Mouse (Mus musculus) frontal cortex, postnatal 36 days (tissue): Measurements from ENCODE around the gene Abca17.

Source experiments
- DNase-seq, 2 experiments: peaks; one replicate each; pipeline ENCODE4 v3.0.0; 2022; ENCODE audit warnings: low spot score in 2 of 2

Abca17 gene

DNA sequence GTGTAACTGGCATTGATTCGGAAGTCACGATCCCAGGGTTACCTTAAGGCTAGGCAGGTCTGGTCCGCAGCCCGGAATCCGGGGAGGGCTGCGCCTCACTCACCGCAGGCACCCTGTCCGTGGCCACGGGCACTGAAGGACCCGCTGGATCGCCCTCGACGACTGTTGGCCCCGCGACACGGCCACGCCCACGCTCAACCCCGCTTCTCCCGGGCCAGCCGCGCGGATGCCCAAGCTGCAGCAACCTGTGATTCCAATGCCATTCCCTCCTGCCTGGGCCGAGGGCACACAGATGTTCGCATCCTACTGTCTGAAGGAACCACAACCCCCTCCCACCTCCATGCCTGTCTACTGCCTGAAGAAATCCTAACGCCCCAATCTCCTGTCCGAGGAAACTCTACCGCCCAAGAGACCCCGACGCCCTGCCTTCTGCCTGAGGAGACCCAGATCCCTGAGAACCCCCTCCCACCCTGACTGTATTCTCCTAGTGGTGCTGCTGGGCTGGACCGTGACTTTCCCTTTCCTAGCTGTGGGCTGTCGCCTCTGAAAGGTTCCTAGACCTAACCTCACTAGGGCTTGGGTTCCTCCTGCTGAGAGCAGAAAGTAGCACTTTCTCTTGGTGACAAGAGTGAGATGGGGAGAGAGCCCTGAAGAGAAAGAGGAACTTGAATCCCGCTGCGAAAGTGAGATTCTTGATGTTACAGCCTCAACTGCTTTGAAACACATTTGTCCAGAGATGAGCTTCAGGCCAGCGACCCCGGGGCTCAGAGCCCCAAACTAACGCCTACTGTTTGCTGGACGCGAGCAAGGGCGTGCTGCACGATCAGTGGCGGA lies at the start of gene Abca17:
Abca17 (minus strand) TSS at position 143 of the 834 bp plus-strand sequence.
- peak in 1 of 2 experiments; percentile 19 for DNase-seq

DNA sequence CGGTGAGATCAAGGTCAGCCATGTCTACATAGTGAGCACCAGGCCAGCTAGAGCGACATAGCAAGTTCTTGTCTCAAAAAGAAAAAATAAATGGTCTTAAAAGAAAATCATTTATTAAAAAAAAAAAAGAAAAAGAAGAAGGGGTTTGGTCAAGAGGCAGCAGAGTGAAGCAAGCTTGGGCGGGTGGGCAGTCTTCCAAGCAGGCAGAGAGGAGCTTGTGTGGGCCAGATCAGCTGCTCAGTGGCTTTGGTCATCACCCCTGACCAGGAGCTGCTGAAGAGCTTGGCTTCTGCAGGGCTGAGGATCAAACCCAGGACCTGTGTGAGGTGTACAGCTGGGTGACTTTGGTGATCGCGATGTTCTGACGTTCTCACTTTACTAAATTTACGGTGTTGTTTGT lies 43.6 kb upstream of the Abca17 start:
- DNase-seq = no peak

DNA sequence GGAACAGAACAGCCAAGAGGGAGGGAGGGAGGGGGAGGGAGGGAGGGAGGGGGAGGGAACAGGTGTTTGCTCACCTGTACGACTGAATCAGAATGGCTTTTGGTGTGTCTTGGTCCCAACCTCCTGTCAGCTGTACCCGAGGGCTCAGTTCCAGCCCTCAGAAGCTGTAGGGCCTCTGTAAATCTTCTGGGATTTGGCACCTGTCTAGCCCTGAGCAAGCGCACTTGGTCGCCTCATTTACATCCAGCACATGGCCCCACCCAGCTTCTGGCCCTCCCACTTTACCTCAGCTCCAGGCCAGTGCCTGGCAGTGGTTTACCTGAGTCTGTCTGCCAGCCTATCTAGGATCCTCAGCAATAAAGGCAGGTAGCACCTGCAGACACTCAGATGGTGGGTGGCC lies 42.7 kb upstream of the Abca17 start:
- DNase-seq = no peak

DNA sequence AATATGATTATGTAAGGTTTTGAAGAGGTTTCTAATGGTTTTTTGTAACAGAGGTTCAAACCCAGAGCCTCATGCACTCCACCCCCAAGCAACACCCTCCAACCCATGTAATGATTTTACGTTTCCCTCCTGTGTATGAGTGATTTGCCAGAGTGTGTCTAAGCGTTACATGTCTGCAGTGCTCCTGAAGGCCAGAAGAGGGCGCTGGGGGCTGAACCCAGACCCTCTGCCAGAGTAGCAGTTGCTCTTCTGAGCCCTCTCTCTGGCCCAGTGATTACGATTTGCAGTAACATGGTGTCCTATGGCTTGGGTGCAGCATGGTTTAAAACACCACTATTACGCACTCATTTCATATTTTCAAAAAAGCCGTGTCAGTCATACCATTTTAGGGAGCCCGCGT lies 40.3 kb upstream of the Abca17 start:
- DNase-seq = no peak

DNA sequence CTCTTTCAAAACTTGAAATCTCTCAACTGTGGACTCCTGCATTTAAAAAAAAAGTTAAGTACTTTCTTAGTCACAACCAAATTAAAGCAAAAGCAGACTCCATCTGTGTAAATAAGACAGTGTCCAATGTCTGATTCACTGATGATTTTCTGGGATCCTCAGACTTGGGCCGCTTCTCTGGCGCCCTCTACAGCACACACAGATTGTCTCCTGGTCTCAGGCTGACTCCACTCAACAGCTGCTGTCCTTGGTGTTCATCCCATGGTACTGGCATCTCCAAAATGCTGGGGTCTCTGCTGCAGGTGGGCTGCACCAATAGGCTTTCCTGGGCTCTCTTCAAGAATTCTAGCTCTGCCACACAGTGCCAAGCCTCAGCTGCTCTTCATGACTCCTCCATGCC lies 39.0 kb upstream of the Abca17 start:
- DNase-seq = peak in 1 of 2 experiments; percentile 47

DNA sequence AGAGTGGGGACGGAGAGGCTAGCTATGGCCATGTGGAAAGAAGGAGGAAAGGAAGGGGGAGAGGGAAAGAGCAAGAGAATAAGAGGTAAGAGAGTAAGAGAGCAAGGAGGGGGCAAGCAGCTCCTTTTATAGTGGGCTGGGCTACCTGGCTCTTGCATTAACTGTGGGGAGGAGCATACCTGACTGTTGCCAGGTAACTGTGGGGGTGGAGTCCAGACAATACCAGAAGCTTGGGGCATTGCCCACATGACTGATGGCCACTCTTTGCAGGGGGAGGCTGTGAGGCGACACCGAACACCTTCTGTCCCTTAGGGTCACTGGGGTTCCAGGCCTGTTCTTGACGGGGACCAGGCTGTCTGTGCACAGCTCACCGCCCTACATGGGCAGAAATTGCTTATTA lies 37.8 kb upstream of the Abca17 start:
- DNase-seq = no peak

DNA sequence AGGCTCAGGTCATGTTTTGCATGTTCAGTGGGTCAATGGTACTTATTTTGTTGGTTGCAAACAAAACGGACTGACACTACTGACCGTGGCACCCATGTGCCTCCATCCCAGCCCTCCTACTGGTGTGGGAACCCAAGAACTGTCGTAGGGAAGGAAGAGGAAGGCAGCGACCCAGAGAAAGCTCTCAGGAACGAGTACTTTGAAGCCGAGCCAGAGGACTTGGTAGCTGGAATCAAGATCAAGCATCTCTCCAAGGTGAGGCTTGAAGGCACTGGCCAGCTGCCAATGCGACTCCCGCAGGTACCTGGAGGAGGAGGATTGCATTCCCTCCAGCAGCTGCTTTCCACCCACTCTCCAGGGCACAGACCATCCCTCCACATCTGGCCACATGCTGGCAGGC lies 32.9 kb upstream of the Abca17 start:
- DNase-seq = no peak

DNA sequence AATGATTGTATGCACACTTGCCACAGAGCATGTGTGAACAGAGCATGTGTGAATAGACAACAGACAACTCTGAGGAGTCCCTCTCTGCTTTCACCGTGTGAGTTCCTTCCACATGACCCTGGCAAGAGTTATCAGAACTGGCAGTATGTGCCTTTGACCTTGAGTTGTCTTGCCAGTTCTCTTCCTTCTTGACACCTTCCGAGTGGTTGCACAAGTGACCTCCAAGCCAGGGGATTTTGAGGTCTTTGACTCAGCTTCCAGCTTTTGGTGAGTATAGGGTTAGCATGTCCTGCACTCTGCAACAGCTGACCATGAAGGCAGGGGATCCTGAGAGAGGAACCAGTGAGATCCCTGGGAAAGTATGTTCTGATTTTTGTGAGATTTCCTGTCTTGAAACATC lies 27.6 kb upstream of the Abca17 start:
- no peak for DNase-seq

DNA sequence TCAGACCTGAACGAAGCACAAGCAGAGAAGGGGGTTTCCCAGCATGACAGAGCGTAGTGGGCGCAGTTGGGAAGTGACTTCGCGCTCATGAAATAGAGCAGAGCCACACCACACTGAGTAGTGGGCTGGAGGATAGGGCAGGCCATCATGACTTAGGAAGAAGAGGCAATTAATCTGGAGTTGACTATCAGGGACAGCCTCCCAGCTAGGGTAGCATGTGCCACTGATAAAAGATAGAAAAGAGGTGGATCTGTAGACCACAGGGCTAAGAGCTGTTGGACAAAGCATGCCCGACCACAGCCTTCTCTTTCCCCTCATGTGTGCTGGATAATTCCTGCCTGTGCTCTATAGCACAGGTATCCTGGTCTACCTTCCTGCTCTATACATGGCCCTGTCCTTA lies 25.0 kb upstream of the Abca17 start:
- DNase-seq = no peak

DNA sequence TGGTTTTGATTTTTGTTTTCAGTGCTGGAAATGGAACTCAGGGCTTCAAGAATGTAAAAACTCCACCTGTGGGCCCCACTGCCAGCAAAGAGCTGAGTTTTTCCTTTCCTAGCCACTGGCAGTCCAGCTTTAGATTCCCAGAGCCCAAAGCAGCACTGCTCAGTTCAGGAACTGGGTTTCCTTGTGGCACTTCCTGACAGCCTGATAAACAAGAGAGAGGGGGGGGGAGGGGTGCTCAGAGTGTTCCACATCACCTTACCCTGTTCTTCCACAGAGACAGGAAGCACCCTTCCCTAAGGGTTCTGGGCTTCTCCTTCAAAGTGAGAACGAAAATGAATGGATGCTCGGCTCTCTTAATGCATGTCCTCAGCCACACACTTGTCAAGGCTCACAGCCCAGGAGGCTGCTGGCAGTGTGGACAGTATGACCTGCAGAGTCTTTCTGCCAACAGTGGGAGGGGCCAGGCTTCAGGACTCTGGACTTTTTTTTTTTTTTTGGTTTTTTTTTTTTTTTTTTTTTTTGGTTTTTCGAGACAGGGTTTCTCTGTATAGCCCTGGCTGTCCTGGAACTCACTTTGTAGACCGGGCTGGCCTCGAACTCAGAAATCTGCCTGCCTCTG lies 24.3 kb upstream of the Abca17 start:
- DNase-seq = no peak

DNA sequence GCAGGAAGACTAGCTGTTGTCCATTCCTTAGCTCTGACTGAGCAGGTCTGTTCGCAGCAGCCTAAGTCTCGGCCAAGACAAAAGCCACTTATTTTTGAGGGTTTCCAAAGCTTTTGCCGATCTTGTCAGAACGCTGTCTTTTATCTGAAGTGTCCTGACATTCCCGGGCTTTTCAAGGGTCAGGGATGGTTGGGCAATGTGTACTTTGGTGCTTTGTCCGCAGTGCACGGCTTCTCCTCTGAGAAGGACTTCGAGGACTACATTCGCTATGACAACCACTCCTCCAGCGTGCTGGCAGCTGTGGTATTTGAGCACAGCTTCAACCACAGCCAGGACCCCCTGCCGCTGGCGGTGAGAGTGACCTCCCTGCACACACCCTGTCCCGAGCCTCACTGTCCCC lies 15.0 kb upstream of the Abca17 start:
- DNase-seq = no peak

DNA sequence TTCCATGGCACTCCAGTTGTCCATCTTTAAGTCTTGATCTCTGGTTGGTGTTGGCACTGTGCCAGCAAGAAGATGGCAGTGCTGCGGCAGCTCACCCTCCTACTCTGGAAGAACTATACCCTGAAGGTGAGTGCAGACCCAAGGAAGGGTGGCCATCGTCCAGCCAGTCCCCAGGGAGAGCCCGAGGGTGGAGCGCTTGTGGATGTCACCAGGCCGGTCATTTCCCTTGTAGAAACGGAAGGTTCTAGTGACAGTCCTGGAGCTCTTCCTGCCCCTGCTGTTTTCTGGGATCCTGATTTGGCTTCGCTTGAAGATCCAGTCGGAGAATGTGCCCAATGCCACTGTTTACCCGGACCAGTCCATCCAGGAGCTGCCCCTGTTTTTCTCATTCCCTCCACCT lies 13.6 kb upstream of the Abca17 start:
- no peak for DNase-seq

DNA sequence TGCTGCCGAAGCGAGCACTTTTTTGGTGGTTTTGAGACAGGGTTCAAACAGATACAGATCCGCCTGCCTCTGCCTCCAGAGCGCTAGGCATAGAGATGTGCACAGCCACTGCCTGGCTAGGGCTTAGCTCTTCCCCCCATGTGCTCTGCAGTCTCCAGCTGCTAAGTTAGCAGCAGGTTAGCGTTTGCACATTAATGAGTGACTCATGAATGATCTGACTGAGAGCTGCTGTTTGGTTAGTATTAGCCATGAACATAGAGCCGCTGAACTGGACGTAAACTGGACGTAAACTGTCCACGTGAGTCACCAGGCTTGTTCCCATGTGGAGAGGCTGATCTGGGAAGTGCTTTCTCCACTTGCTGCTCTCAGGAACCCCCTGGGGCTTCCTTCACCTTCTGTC lies 11.7 kb upstream of the Abca17 start:
- DNase-seq = no peak

DNA sequence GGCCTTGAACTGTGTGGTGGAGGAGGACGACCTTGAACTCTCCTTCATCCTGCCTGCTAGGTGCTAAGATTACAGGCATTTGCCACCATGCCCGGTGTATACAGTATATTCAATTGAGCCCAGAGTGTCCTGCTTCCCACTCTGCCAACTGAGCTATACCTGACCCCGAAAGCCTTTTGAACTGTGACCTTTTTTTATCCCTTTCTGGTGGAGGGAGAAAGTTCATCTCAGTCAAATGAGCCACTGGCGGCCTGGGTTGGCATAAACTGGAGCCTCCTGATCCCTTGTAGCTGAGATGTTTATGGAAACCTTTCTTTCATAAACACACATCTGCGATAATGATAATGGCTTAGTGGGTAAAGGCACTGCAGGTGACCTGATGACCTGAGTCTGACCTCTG lies 10.4 kb upstream of the Abca17 start:
- no peak for DNase-seq

DNA sequence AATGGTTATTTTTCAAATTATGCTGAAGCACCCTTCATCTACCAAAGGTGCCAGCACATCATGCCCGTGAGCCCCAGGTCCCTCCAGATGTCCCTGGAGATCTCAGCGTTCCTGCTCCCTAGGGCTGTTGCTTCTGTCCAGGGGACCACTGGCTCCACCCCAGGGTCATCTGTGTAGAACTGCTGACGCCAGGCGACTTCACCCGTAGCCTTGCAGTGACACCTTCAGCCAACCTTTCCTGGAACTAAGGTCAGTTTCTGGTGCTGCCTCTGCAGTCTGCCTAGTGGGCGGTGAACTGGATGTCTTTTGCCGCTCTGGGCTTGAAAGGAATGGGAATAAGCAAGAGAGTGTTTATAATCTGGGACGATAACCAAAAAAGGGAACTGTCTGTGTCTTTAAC lies 10.0 kb upstream of the Abca17 start:
- DNase-seq = no peak

DNA sequence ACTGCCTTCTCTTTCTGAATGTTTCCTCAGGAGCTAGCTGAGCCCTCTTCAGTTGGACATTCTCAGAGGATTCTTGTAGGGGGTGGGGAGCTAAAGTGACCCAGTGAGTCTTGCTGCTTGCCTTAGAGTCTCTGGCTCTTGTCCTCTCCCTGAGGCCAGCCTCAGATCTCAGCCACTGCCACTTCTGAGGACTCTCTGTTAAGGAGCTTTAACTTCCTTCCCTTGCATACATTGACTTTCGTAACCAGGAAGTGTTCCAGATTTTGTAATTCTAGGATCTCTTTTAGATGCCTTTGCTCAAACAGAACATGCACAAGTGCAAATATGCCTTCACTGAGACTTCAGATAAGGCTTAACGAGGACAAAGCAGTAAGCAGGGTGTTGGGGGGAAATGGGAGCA lies 9.0 kb upstream of the Abca17 start:
- no peak for DNase-seq

DNA sequence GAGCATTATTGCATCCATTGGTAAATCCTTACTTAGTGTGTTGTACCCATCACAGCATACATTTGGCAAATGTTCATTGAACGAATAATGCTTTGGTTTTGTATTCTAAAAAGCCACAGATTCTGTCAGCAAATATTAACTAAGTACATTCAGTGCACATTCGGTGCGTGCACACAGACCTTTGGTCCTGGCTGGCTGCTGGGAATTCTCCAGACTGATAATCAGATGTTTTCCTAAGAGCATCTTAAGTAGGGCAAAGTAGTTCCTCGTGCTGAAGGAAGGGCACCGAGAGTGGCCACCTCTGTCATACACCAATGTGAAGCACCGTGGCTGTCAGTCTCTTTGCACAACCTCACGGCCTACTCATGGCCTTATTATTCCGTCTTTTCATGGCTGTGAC lies 8.1 kb upstream of the Abca17 start:
- no peak for DNase-seq

DNA sequence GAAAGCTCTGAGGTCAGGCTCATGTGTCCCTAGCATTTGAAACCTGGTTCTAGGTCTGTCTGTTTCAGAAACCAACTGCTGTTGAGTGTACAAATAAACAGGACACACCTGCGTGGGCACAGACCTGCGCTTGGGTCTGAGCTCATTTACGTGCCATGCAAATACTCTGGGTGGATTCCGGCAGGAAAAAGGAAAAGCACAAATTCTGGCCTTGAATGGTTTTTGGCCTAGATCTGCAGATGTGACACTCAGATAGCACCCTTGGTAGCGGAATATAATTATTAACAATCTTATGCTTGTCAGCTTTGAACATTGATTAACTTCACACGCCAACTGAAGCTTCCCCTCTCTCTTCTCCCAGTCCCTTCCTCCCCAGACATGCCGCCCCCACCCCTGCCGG lies 4.4 kb upstream of the Abca17 start:
- DNase-seq = no peak

DNA sequence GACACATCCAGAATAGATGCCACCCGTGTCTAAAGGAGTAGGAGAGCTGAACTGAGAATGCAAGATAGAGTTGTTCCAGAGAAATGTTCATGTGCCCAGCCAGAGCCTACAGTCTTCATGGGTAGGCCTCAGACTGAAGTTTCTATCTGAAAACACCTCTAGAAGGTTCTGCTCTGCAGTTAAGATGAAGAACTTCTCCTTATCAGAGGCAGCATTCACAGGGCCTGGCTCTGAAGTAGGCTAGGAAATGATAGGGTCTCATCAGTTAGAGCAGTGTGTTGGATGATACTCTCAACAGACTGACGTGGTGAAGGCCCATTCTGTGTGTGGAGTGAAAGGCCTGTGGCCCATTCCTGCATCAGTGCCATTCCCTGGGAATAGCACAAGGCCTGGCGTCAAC lies 3.1 kb upstream of the Abca17 start:
- DNase-seq = no peak

DNA sequence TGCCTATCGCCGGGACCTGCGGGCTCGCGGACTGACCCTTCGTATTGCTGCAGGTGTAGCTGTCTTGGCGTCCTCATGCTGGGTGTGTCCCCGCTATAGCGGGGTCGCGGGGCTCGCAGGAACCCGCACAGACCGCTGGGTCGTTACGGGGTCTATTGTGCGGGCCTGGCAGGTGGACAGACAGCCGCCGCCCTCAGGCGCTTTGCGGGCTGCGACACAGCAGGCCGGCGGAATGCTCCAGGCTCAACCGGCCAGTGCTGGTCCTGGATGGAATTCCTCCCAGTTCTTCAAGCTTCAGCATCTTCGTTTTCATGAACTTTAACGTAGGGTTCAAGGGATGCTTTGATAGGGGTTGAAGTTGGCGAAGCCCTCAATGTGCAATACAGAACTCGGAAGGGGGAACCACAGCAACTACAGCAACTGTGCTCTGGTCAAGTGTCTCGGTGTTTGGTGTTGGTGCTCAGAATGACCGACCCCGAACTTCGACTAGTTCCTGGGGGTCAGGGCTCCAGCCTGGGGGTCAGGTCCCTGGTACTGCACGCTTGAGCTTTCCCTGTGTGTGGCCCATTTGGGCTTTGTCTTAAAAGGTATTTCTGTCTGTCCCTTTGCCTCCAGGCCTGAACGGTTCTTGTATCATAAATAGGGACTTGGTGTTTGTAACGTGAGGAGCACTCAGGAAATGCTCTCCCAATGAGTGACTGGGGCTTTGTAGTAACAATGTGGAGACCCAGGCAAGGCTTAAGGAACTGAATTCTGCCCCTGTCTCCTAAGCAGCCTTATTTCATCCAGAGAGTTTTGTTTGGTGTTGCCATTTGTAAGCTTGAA lies 1.7 kb upstream of the Abca17 start:
- DNase-seq = peak in 1 of 2 experiments; percentile 17

DNA sequence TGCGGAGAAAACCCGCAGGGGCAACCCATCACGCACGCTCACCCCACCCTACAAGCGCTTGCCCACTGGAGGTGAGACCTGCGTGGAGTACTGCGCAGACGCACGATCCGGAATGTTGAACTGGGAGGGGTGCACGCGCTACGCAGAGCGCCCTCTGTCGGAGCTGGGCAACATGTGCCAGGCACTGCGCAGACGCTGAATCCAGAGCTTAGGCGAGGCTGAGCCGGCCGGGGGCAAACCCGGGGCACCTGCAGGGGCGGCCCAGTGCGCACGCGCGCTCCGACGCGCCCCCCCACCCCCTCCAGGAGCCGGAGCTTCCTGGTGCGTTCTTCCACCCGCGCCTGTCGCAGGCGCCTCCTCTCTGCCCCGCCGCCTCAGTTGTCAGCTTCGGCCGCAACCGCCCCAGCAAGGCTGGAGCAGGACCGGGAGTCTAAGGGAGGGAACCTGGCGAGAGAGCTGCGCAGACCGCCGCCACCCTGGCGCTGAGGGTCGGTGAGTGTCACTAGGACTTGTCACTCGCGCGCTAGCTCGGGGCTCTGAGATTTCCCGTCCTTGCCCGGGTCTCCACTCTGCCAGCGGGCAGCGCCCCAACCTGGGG lies 991 bp upstream of the Abca17 start, which contains the start of gene Abca3:
Abca3 (plus strand) TSS at position 191 of the 598 bp plus-strand sequence.
- DNase-seq = peak; percentile 98

DNA sequence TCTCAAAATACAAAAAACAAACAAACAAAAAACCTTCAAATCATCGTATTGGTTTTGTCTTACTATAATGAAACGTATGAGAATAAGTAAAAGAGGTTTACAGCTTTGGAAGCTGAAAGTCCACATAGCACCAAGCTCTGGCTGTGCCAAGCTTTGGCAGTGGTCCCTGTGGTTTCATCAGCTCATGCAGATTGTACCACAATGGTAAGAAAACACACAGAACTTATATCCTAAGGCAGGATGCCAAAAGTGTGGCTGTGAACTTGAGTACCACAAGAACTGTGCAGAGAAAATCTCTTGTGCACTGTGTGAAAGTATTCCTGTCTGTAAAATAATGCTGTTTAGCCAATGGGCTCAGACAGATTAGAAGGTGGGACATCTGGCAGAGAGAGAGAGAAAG lies 1.7 kb downstream of the Abca17 start:
- no peak for DNase-seq
